Mouse (Mus musculus) stomach, postnatal 0 days (tissue): ENCODE data around the gene Dhcr24.

Experiments
- CTCF ChIP-seq: IDR thresholded peaks from 2 replicates; pipeline ENCODE4 v1.5.1; 2016; ENCODE audit warnings: antibody characterized with exemption, low read depth, mild to moderate bottlenecking, moderate library complexity
- EP300 ChIP-seq: optimal IDR thresholded peaks from 2 replicates; pipeline ENCODE3; 2016; ENCODE audit warnings: antibody characterized with exemption

GRCm38 (mm10) chr4:106584665-106585064 lies 23.8 kb downstream of the Dhcr24 start:
- TF ChIP-seq EP300 (no peak), CTCF (no peak)
